Mouse (Mus musculus): ENCODE data around the gene Serbp1. TPM values are rescaled to one million over a fixed set of nuclear protein-coding genes. Genes with fewer than 3 reads are reported as not detected.

The Serbp1 gene
- polyA plus RNA-seq, 1 experiment from 2014 or later: 427 TPM

- ATAC-seq: no peak
- H3K27ac ChIP-seq: no peak overlapping the region
- no peaks in the 10 kb centered on the region for H3K4me1 ChIP-seq (replicated peaks)
- H3K9ac ChIP-seq: no peak overlapping the region
- WGBS: 92% methylated on average over 9 of the region's 9 CpGs
- H3K4me2 ChIP-seq (replicated peaks): no peak overlapping the region
- no peaks in the 10 kb centered on the region for H3K9me3 ChIP-seq
- H3K4me3 ChIP-seq (replicated peaks): no peak overlapping the region
- H3K27me3 ChIP-seq (replicated peaks): no peaks in the 10 kb centered on the region
- peaks cover 10% of the 10 kb centered on the region; the same call in 1 of the 2 replicates for H3K36me3 ChIP-seq
Observed at GRCm38 (mm10) chr6:67281614-67282197, 43.7 kb downstream of the Serbp1 start.

- no peak for ATAC-seq
- Histone ChIP-seq H3K4me2 (replicated peaks) (no peak overlapping the region), H3K4me1 (replicated peaks) (no peaks in the 10 kb centered on the region), H3K27ac (no peak overlapping the region), H3K9me3 (no peaks in the 10 kb centered on the region), H3K36me3 (peaks cover 10% of the 10 kb centered on the region; the same call in 1 of the 2 replicates), H3K27me3 (replicated peaks) (no peaks in the 10 kb centered on the region), H3K4me3 (replicated peaks) (no peak overlapping the region), H3K9ac (no peak overlapping the region)
- WGBS: 75% methylated on average over 1 of the region's 1 CpGs
Observed at GRCm38 (mm10) chr6:67282897-67283296, 44.9 kb downstream of the Serbp1 start.

GRCm38 (mm10) chr6:67292042-67292623, 54.2 kb downstream of the Serbp1 start:
- no peaks in the 10 kb centered on the region for H3K9me3 ChIP-seq
- H3K36me3 ChIP-seq: peaks cover 7% of the 10 kb centered on the region; the same call in 1 of the 2 replicates
- no peak overlapping the region for H3K27ac ChIP-seq
- WGBS: 77% methylated on average over 5 of the region's 5 CpGs
- H3K4me1 ChIP-seq (replicated peaks): no peaks in the 10 kb centered on the region
- no peaks in the 10 kb centered on the region for H3K27me3 ChIP-seq (replicated peaks)
- H3K9ac ChIP-seq: no peak overlapping the region
- ATAC-seq: peak; percentile 5; the same call in 1 of the 2 replicates
- no peak overlapping the region for H3K4me3 ChIP-seq (replicated peaks)
- no peak overlapping the region for H3K4me2 ChIP-seq (replicated peaks)

GRCm38 (mm10) chr6:67296126-67296525, 58.1 kb downstream of the Serbp1 start:
- no peaks in the 10 kb centered on the region for H3K36me3 ChIP-seq
- H3K27ac ChIP-seq: no peak overlapping the region
- H3K4me3 ChIP-seq (replicated peaks): no peak overlapping the region
- no peak overlapping the region for H3K4me2 ChIP-seq (replicated peaks)
- no peak for ATAC-seq
- WGBS: 54% methylated on average over 5 of the region's 5 CpGs
- H3K4me1 ChIP-seq (replicated peaks): peaks cover 6% of the 10 kb centered on the region; the same call in 1 of the 2 replicates
- H3K9me3 ChIP-seq: no peaks in the 10 kb centered on the region
- no peaks in the 10 kb centered on the region for H3K27me3 ChIP-seq (replicated peaks)
- no peak overlapping the region for H3K9ac ChIP-seq

GRCm38 (mm10) chr6:67298742-67299141, 60.8 kb downstream of the Serbp1 start:
- WGBS: 87% methylated on average over 5 of the region's 5 CpGs
- no peaks in the 10 kb centered on the region for H3K9me3 ChIP-seq
- no peak overlapping the region for H3K27ac ChIP-seq
- no peak for ATAC-seq
- no peaks in the 10 kb centered on the region for H3K27me3 ChIP-seq (replicated peaks)
- no peak overlapping the region for H3K4me3 ChIP-seq (replicated peaks)
- H3K4me1 ChIP-seq (replicated peaks): peaks cover 10% of the 10 kb centered on the region
- no peak overlapping the region for H3K4me2 ChIP-seq (replicated peaks)
- H3K9ac ChIP-seq: no peak overlapping the region
- no peaks in the 10 kb centered on the region for H3K36me3 ChIP-seq

GRCm38 (mm10) chr6:67300300-67300699, 62.3 kb downstream of the Serbp1 start:
- 39% methylated on average over 4 of the region's 4 CpGs for WGBS
- Histone ChIP-seq H3K4me2 (replicated peaks) (peak overlapping the region; percentile 31), H3K27ac (peak overlapping the region; percentile 71)

GRCm38 (mm10) chr6:67300710-67301163, 62.8 kb downstream of the Serbp1 start:
- no peaks in the 10 kb centered on the region for H3K9me3 ChIP-seq
- no peak overlapping the region for H3K9ac ChIP-seq
- no peaks in the 10 kb centered on the region for H3K36me3 ChIP-seq
- peak overlapping the region; percentile 71 for H3K27ac ChIP-seq
- peaks cover 10% of the 10 kb centered on the region for H3K4me1 ChIP-seq (replicated peaks)
- peak overlapping the region; percentile 31; the same call in 1 of the 2 replicates for H3K4me2 ChIP-seq (replicated peaks)
- no peaks in the 10 kb centered on the region for H3K27me3 ChIP-seq (replicated peaks)
- no peak overlapping the region for H3K4me3 ChIP-seq (replicated peaks)
- WGBS: 31% methylated on average over 6 of the region's 6 CpGs
- ATAC-seq: peak; percentile 85

More at GRCm38 (mm10) chr6:67300300-67300699, 62.3 kb downstream of the Serbp1 start:
- Histone ChIP-seq H3K36me3 (no peaks in the 10 kb centered on the region), H3K9me3 (no peaks in the 10 kb centered on the region), H3K4me1 (replicated peaks) (peaks cover 10% of the 10 kb centered on the region), H3K27me3 (replicated peaks) (no peaks in the 10 kb centered on the region), H3K9ac (no peak overlapping the region), H3K4me3 (replicated peaks) (no peak overlapping the region)
- peak; percentile 92 for ATAC-seq

GRCm38 (mm10) chr6:67301230-67301629, 63.3 kb downstream of the Serbp1 start:
- Histone ChIP-seq H3K27ac (peak overlapping the region; percentile 71), H3K27me3 (replicated peaks) (no peaks in the 10 kb centered on the region), H3K9me3 (no peaks in the 10 kb centered on the region), H3K36me3 (no peaks in the 10 kb centered on the region), H3K4me1 (replicated peaks) (peaks cover 10% of the 10 kb centered on the region), H3K4me2 (replicated peaks) (no peak overlapping the region), H3K4me3 (replicated peaks) (no peak overlapping the region), H3K9ac (no peak overlapping the region)
- 79% methylated on average over 3 of the region's 3 CpGs for WGBS
- ATAC-seq: peak; percentile 21

- H3K9ac ChIP-seq: no peak overlapping the region
- no peaks in the 10 kb centered on the region for H3K27me3 ChIP-seq (replicated peaks)
- no peak overlapping the region for H3K4me2 ChIP-seq (replicated peaks)
- no peaks in the 10 kb centered on the region for H3K9me3 ChIP-seq
- no peak overlapping the region for H3K27ac ChIP-seq
- no peak overlapping the region for H3K4me3 ChIP-seq (replicated peaks)
- no peak for ATAC-seq
- no peaks in the 10 kb centered on the region for H3K36me3 ChIP-seq
- WGBS: 84% methylated on average over 4 of the region's 4 CpGs
- peaks cover 10% of the 10 kb centered on the region for H3K4me1 ChIP-seq (replicated peaks)
Observed at GRCm38 (mm10) chr6:67302471-67302870, 64.5 kb downstream of the Serbp1 start.

- no peak overlapping the region for H3K4me2 ChIP-seq (replicated peaks)
- no peak overlapping the region for H3K27ac ChIP-seq
- 84% methylated on average over 10 of the region's 10 CpGs for WGBS
- H3K4me3 ChIP-seq (replicated peaks): no peak overlapping the region
- no peak for ATAC-seq
- no peaks in the 10 kb centered on the region for H3K36me3 ChIP-seq
- H3K4me1 ChIP-seq (replicated peaks): peaks cover 10% of the 10 kb centered on the region
- no peak overlapping the region for H3K9ac ChIP-seq
- H3K27me3 ChIP-seq (replicated peaks): no peaks in the 10 kb centered on the region
- no peaks in the 10 kb centered on the region for H3K9me3 ChIP-seq
Observed at GRCm38 (mm10) chr6:67303210-67303609, 65.2 kb downstream of the Serbp1 start.

GRCm38 (mm10) chr6:67308994-67309393, 71.0 kb downstream of the Serbp1 start:
- H3K9ac ChIP-seq: no peak overlapping the region
- no peak overlapping the region for H3K4me3 ChIP-seq (replicated peaks)
- H3K4me2 ChIP-seq (replicated peaks): no peak overlapping the region
- no peaks in the 10 kb centered on the region for H3K36me3 ChIP-seq
- H3K9me3 ChIP-seq: no peaks in the 10 kb centered on the region
- no peak overlapping the region for H3K27ac ChIP-seq
- H3K27me3 ChIP-seq (replicated peaks): no peaks in the 10 kb centered on the region
- WGBS: 74% methylated on average over 3 of the region's 3 CpGs
- no peak for ATAC-seq
- H3K4me1 ChIP-seq (replicated peaks): no peaks in the 10 kb centered on the region

GRCm38 (mm10) chr6:67309752-67310151, 71.8 kb downstream of the Serbp1 start:
- H3K9ac ChIP-seq: no peak overlapping the region
- no peaks in the 10 kb centered on the region for H3K27me3 ChIP-seq (replicated peaks)
- H3K4me1 ChIP-seq (replicated peaks): no peaks in the 10 kb centered on the region
- no peak overlapping the region for H3K4me3 ChIP-seq (replicated peaks)
- 85% methylated on average over 3 of the region's 3 CpGs for WGBS
- ATAC-seq: no peak
- H3K4me2 ChIP-seq (replicated peaks): no peak overlapping the region
- no peaks in the 10 kb centered on the region for H3K36me3 ChIP-seq
- H3K9me3 ChIP-seq: no peaks in the 10 kb centered on the region
- no peak overlapping the region for H3K27ac ChIP-seq

- ATAC-seq: peak; percentile 87
- no peak overlapping the region for H3K27ac ChIP-seq
- H3K9me3 ChIP-seq: no peaks in the 10 kb centered on the region
- 60% methylated on average over 1 of the region's 1 CpGs for WGBS
- no peaks in the 10 kb centered on the region for H3K36me3 ChIP-seq
- no peak overlapping the region for H3K4me3 ChIP-seq (replicated peaks)
- H3K4me1 ChIP-seq (replicated peaks): no peaks in the 10 kb centered on the region
- no peak overlapping the region for H3K4me2 ChIP-seq (replicated peaks)
- H3K9ac ChIP-seq: no peak overlapping the region
- H3K27me3 ChIP-seq (replicated peaks): no peaks in the 10 kb centered on the region
Observed at GRCm38 (mm10) chr6:67314697-67315096, 76.7 kb downstream of the Serbp1 start.

Data from intestine, embryonic 15.5 days (tissue).